Mouse (Mus musculus) cerebellum, adult (tissue): ENCODE measurements around the gene Lekr1.
A peak's percentile ranks its signal among the peaks of the same experiment; 100 is the strongest.

Source experiments
- ATAC-seq: cut with Nextera tagmentation; 2 replicates; pipeline ENCODE4 v1.9.2; 2017; ENCODE audit warnings: mild to moderate bottlenecking, moderate library complexity, mixed read lengths; ENCODE audit not compliant: insufficient number of reproducible peaks, low FRiP score, low TSS enrichment

Gene Lekr1

DNA sequence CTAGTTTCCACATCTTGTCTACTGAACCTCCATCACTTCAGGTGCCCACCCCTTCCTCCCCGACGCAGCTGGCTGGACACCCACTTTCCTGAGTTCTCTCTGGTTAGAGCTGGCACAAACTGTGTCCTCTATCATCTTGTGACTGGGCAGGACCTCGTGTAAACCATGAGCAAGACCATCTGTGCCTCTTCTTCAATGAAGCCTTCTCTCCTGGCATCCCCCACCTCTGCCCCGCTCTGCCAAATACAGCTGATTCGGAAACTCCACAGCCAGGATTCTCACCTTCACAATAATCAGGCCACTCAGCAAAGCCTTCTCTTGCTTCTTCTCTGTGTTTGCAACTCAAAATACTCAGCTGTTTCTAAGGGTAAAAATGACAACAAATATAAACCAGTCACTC lies 161.4 kb downstream of the Lekr1 start:
- ATAC-seq, result no peak

DNA sequence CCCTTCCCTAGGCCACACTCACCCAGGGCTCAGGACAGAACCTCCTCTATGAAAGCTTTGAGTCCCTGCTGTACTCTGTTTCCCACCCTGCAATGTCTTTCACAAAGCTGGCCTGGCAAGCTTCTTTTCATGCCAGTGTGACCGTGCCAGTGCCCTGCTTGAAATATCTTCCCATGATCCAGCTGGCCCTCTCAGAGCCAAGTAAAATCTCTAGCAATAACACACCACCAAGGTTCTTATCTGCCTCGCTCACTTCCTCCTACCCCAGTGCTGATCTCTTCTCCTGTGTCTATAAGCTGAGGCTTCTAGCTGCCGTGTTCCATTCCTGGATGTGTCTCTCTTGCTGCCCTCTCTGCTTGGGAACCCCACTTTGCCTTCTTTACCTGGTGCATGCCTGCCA lies 162.0 kb downstream of the Lekr1 start:
- 0 out of 2 replicates have a peak, but pooled peaks have one; percentile 31 for ATAC-seq

DNA sequence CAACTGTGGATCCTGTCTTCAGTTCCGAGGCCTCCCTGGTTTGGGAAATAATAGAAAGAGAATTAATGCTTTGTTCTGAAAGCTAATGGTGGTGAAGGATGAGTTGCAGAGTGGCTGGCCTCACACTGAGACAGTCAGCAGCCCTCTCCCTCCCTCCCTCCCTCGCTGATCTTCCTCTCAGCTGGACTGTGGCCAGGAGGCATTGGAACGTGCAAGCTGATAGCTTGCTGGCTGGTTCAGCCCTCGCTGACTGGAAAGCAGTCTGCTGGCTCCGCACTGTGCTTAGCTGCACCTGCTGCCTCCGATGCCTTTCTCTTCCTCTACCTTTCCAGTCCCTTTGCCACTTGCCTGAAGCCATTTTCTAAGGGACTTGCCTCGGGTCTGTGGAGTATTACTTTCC lies 163.2 kb downstream of the Lekr1 start:
- peak; percentile 70 for ATAC-seq

DNA sequence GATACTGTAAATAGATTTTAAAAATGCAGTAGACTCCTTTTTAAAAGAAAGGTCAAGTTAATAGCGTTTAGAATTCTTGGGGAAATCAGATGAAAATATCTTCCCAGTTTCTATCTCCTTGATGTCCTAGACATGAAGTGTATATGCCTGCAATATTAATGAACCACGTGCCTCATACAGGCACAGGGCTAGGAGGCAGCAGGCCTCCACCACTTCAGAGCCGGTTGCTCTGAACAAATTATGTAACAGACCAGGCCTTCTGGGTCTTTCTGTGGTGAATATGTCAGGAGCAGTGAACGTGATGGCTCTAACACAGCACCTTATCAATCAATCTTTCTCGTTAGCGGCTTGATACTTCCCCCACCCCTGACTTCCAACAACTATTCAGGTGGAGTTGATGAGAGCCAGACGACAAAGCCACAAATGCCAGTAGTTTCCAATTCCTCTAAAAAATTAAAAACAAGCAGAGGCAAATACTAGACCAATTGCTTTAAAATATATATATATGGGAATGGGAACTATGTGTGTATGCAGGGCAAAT lies 164.0 kb downstream of the Lekr1 start:
- ATAC-seq, result no peak

DNA sequence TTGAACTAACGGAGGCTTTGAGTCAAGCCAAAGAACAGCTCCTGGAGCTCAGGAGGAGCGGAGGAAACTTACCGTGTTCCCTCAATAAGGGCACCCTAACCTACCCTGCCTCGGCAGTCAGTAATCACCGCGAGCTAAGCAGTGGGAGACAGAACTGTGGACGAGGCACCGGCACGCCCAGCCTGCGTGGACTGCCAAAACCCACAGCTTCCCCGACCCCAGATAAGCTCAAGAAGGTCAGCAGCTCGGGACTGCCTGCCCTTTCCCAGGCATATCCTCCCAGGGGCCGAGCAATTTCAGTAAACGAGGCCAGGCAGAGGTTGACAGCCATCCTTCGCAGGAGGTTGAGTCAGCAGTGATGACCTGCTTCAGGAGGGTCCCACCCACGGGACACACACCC lies 164.8 kb downstream of the Lekr1 start:
- no peak for ATAC-seq

DNA sequence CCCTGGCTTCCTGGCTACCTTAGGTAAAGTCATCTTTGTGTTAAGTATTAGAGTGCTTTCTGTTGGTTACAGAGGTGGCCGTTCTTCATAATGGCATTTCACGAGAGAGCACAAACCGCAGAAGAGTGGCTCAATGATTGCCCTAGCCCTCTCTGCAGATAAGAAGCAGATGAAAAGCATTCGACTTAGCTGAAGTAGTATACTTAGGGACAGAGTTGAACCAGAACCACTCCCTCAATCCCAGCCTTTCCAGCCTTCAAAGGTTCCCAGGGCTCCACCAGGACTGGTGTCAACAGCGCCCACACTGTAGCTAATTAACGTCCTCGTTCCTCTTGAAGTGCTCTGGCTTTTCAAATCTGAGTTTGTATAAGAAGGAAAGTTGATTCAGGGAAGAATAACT lies 166.4 kb downstream of the Lekr1 start:
- no peak for ATAC-seq

DNA sequence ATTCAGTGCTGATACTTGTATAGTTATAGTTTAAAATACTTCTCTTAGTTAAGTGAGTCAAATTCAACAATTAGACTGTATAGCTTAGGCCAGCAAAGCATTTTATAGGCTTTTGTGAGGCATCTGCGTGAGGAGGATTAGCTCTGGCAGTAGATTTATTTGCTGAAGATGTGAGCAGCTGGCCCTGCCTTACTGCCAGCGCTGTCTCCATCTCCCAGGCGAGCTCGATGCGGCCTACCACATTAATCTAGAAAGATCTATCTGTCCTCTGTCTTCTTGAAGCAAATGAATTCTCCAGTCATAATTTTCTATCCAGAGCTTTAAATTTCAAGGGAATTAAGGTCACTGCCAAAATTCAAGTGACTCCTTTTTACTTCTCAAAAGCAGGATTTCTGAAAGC lies 170.4 kb downstream of the Lekr1 start:
- no peak for ATAC-seq

DNA sequence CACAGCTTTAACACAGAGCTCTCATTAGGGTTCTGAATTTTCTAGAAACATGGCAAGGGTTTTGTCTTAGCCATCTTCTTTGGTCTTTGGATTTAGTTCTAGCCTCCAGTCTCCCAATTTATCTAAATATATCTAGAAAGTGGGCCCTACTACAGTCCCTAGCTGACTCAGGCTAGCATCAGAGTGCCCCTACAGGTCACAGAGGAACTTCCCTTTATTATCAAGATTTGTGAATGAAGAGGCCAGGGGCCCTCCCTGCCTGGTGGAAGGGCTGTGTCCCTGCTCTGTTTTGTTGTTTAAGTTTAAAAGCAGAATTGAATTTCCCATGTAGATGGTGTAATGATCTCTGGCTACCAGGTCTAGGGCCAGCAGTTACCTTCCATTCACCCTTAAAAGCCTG lies 173.6 kb downstream of the Lekr1 start:
- ATAC-seq, result no peak

DNA sequence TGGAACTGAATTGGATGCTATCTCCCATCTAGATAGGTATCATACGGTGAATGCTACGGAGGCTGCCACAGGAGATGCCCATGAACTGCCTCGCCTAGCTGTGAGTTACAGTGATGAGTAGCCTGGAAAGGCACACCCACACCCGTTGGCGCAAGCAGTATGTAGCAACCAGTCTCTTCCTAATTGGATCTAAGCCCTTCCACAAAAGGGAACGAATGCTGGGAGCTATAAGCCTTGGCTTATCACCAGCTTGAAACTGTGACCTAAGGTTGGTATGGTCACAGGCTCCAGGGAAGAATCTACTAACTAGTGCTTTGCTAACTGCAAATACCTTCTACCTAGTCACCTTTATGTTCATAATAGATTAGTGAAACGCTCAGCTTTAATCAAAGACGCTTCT lies 175.1 kb downstream of the Lekr1 start:
- ATAC-seq, result no peak

DNA sequence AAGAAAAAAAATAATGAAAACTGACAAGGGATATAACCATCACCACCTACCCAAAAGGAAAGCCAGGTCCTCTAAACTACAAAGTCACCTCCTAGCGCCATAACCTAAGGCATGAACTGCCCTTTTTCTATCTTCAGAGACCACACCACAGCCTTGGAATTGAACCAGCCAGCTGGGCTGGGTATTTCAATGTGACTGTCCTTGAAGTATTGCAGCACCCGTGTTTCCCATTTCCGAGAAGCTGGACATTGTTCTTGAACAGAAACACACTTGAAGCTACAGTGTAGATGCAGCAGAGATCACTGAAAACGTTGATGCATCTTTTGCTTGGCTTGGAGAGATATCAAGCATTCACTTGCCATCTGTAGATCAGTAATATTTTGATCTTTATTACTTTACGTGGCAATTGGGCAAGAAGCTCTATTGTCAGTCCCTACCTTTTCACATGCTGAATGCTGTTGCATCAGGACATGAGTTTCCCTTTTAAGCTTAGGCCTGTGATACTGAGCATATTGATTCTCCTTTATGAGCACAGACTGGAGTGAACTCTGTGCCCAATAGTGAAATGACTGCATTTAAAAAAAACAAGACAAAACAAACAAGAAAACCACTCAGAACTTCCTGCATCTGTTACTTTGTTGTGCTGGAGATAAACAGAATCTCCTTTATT lies 176.6 kb downstream of the Lekr1 start:
- no peak for ATAC-seq

DNA sequence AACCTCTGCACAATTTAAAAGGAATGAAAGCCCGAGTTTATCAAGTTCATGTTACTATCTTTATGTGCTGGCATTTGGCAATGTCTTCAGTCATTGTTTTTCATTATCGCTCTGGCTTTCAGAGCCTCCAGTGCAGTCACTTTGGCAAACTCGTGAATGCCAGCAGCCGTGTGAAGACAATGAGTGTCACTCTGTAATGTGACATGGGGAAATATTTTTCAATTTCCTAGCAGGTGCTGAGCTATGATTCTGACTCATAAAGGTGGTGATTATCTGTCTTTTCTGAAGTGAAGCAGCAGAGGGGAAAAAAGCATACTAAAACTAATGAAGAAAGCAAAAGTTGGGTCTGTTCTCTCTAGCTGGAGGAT lies 177.1 kb downstream of the Lekr1 start:
- ATAC-seq, result no peak

DNA sequence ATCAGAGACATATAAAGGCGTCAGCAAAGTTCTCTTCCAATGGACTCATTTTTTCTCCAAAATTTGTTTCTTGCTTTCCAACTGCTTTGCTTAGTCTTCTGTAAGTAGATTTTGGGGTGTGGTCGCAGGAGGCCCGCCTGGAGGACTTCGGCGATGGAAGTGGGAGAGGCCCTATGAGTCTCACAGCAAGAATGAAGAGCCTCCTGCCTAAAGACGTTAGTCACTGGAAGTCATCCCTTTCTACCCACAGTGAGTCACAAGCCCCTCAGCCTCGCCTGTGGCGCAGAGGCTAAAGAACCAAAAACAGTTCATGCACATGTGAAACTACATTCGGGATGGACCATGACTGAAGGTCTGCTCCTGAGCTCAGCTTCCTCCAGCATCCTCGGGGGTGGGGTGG lies 178.3 kb downstream of the Lekr1 start:
- ATAC-seq, result no peak

DNA sequence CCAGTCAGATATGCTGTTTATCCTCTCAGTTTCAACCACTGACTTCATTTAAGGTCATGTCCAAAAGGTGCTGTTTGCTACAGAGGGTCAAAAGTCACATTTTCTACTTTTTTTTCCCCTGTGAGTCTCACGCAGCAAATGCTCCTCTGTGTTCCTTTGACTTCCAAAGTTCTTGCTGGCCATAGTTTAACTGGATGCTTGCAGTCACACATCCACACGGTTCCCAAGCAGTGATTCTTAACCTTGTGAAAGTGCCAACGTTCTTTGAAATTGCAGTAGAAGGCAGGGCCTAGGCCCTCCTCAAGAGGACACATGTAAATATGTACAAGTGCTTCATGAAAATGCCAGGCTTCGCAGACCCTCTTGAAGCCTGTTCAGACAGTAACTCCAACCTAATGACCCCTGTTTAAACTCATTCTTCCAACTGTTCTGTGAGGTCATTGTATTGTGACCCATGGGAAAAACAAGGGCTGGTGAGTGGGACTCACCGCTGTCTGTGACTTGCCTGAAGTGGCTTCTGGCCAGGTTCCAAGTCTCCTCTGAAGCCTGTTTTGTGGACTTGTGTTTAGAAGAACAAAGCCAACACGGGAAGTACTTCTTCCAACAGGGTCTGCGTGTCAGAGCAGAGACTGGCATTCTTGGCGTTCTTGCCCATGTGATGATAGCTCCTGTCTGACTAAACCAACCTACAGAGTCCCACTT lies 179.0 kb downstream of the Lekr1 start:
- ATAC-seq, result no peak

DNA sequence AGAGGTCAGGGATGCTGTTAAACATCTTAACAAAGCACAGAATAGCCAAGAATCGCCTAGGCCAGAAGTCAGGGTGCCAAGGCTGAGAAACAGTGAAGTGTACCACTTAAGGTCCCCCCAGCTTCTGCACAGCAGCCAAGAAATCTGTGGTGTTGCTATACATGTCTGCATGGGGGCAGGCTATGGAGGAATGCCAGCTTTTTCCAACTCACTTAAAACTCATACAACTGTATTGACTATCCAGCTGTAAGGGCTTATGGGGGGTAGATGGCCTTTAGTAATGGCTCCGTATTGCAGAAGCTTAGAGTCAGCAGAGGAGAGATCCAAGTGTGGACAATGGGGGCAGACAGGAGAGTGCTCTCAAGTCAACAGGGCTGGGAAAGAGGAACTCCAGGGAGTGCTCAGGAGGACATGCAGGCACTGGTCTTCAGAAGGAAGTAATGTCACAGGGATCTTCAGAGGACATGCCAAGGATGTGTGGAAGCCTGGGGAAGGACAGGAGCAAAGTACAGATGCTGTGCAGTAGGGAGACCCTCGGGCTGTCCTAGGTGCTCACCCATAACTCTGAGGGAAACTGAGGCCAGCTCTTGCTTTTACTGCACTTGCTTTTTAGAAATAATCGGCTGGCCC lies 181.2 kb downstream of the Lekr1 start:
- ATAC-seq, result no peak

DNA sequence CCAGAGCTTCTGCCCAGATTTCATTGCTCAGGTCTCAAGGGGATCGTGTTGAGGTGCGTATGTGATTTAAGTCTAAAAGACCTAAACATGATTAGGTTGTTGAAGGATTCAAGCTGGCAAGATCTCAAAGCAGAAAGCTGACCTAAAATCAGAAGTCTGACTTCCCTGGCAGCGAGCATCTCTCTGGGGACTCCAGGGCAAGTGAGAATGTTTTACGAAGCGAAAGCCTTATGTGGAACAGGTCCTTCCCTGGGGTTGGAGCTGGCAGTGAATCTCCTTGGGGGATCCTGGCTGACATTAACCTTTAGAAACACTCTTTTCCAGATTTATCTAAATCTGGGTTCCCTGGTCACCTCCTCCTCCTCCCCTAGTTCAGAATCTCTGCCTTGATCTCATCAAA lies 187.7 kb downstream of the Lekr1 start:
- no peak for ATAC-seq

DNA sequence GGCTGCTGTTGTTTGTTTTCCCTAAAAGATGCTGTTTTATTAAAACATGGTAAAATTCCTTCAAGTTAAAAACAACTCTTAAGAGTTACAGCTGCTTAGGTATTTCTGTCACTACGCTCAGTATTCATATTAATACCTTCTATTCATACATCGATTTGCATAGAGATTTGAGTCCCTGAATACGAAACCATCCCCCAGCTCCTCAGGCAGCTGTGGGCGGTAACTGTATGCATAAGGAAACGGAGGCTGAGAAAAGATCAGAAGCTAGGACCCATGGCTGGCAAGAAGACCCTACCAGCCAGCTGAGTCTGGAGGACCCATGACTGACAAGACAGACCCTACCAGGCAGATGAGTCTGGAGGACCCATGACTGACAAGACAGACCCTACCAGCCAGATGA lies 189.5 kb downstream of the Lekr1 start:
- ATAC-seq, result no peak

DNA sequence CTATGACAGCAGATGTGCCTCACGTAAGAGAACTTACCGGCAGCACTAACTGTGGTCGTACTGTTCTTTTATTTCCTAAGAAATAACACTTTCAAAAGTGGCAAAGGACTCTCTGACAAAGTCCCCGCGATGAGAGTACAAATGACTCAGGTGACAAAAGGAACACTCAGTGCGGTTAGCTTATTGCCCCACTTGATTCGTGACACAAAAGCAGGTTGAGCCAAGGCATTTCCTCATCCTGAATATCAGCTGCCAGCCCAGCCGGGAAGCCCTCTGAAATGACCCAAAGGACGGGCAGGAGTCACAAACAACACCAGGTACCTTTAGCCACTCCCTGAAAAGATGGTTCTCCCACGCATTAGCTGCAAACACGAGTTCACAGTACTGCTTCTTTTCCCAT lies 192.1 kb downstream of the Lekr1 start:
- ATAC-seq, result no peak

DNA sequence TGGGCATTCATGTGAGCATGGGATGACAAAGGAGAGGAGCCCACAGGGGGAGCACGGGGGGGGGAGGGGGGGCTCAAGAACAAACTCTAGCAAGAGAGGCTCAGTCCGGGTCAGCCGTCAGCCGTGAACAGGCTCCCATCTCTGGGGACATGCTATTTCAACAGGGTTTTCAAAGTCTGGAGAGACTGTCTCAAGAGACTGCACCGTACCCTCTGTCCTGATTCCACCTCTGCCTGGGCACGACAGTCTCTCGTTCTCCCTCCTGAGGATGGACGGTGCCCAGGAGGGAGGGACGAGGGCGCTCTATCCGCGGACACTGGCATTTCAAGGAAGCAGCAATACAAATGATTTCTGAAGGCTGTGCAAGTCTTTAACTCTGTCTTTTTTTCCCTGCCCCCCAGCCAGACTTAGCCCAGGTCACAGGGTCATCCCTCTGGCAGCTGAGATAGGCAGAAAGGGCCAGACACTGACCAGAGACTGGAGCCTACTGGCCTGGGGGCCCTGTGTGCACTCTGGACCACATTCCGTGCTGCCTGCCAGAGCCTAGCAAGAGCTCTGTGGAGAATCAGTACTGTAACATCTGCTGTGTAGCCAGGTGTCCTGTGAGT lies 192.8 kb downstream of the Lekr1 start:
- no peak for ATAC-seq

DNA sequence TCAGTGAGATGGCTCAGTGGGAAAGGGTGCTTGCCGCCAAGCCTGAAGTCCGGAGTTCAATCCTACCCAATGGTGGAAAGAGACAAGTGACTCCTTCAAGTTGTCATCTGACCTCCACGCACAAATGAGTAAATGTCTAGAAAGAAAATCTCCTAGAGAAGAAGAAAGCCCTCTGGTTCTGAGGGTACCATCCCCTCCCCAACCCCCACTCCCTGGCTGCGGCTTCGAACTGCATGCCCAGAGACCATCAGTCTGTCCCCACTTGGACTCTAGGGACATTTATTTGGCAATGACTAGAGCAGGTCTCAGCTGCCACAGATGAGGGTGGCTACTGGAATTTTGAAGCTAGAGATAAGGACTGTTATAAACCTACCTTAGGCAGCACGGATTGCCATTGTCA lies 193.7 kb downstream of the Lekr1 start:
- no peak for ATAC-seq

DNA sequence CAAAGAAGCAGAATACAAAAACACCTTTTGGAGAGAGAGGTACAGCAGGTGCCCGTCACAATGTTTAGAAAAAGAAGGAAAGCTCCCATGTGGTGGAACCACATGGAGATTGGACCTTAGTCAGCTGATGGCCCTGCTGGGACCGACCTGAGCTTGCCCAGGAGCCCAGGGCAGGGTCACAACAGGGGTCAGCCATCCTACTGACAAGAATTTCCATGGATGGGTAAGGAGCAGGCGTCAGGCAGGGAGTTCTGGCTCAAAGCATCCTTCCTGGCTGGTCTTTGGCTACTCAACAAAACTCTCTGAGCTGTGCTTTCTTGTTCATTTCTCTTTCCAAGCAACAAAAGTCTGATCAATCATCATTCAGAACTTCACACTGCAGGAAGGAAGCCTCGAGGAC lies 194.9 kb downstream of the Lekr1 start:
- no peak for ATAC-seq

DNA sequence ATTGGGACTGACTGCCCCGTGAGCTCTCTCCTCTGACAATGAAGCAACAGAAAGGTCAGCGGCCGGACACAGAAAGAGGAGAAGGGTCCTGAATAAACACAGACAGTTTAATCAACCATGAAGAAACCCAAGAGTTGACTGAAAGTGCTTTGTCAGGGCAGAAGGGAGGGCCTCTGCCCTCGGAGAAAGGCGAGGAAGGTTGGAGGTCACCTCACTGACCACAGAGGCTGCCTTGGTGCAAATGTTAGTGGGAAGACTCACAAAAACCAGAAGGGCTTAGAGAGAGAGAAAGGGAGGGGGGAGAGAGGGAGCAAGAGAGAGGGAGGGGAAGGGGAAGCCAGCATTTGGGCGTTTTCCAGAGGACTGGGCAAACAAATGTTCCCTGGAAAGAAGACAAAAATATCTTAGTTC lies 195.4 kb downstream of the Lekr1 start:
- ATAC-seq, result no peak
